Mouse (Mus musculus): ENCODE data around the gene Zfp318. TPM values are rescaled to one million over a fixed set of nuclear protein-coding genes. Genes with fewer than 3 reads are reported as not detected.

Zfp318 gene
- polyA plus RNA-seq (2012; rRNA removed) = 21.4 and 22.3 TPM in 2 replicates

GRCm38 (mm10) chr17:46383294-46384060 is at the start of gene Zfp318:
TSS of gene Zfp318 (plus strand) at chr17:46383731.

GRCm38 (mm10) chr17:46428761-46429414 is 45.4 kb downstream of the Zfp318 start, which contains the start of gene Crip3:
TSS of gene Crip3 (plus strand) at chr17:46428926.

DNA sequence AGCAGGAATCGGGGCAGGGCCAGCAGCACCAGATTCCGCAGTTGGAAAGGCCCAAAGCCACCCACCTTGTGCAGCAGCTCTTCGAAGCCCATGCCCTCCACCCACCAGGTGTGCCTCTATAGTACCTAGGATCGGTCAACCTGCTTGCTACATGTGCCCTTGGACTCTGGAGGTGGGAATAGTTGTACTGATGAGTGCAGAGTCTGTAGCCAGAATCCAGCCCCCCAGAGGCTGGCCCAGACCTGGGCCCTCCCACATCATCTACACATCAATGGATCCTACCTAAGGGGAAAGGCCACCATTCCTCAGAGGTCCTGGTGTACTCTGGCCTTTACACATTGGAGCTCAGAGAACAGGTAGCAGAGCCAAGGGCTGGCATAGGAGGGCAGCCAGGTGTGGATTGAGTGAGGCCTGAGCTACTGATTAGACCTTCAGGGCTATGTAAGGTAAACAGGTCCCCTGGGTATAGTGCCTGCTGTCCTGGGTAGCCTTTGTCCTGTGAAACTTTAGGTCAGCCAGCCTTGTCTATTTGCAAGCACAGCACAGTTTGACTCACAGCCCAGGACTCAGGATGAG is 54.9 kb downstream of the Zfp318 start, which contains the start of gene Slc22a7:
Gene Slc22a7 (minus strand): TSS at position 160 of the 576 bp plus-strand sequence.

Other genes with a start within 250 kb of the Zfp318 start
- gene Rsph9, start 239.5 kb upstream of the Zfp318 start, polyA plus RNA-seq (2012; rRNA removed) = 30.2 and 32.9 TPM in 2 replicates
- 12.6 and 18.3 TPM in 2 replicates for gene Mad2l1bp, start 230.2 kb upstream of the Zfp318 start, polyA plus RNA-seq (2012; rRNA removed)
- gene Gtpbp2, start 222.7 kb upstream of the Zfp318 start, polyA plus RNA-seq (2012; rRNA removed) = 119 and 122 TPM in 2 replicates
- gene Polh, start 181.1 kb upstream of the Zfp318 start, polyA plus RNA-seq (2012; rRNA removed) = 6.9 and 7.8 TPM in 2 replicates
- gene Xpo5, start 180.9 kb upstream of the Zfp318 start, polyA plus RNA-seq (2012; rRNA removed) = 35.4 and 37.4 TPM in 2 replicates
- 70.9 and 83.1 TPM in 2 replicates for gene Polr1c, start 135.7 kb upstream of the Zfp318 start, polyA plus RNA-seq (2012; rRNA removed)
- 332 and 400 TPM in 2 replicates for gene Yipf3, start 135.7 kb upstream of the Zfp318 start, polyA plus RNA-seq (2012; rRNA removed)
- 11.6 and 14.3 TPM in 2 replicates for gene Lrrc73, start 130.2 kb upstream of the Zfp318 start, polyA plus RNA-seq (2012; rRNA removed)
- gene Tjap1, start 100.7 kb upstream of the Zfp318 start, polyA plus RNA-seq (2012; rRNA removed) = 95.7 and 100 TPM in 2 replicates
- 1.9 and 3.8 TPM in 2 replicates for gene Dlk2, start 86.3 kb upstream of the Zfp318 start, polyA plus RNA-seq (2012; rRNA removed)
- 27.7 and 35.5 TPM in 2 replicates for gene Abcc10, start 55.4 kb upstream of the Zfp318 start, polyA plus RNA-seq (2012; rRNA removed)
- gene Crip3, start 45.2 kb downstream of the Zfp318 start, polyA plus RNA-seq (2012; rRNA removed) = 12.5 and 15.5 TPM in 2 replicates
- not detected in 2 replicates for gene Slc22a7, start 54.7 kb downstream of the Zfp318 start, polyA plus RNA-seq (2012; rRNA removed)
- gene Ttbk1, start 103.9 kb downstream of the Zfp318 start, polyA plus RNA-seq (2012; rRNA removed) = 0.33 and 0.38 TPM in 2 replicates
- gene Dnph1, start 113.0 kb downstream of the Zfp318 start, polyA plus RNA-seq (2012; rRNA removed) = 14.5 and 20.1 TPM in 2 replicates
- gene Cul9, start 162.7 kb downstream of the Zfp318 start, polyA plus RNA-seq (2012; rRNA removed) = 50.0 and 51.9 TPM in 2 replicates
- 385 and 401 TPM in 2 replicates for gene Srf, start 172.4 kb downstream of the Zfp318 start, polyA plus RNA-seq (2012; rRNA removed)
- 76.6 and 82.6 TPM in 2 replicates for gene Ptk7, start 245.8 kb downstream of the Zfp318 start, polyA plus RNA-seq (2012; rRNA removed)

All from ovary, adult 2 months (tissue).